Mouse (Mus musculus): ENCODE results near the gene C1d.

- no peak for TF ChIP-seq NELFE (IDR thresholded peaks at IDR 0.05; ENCODE audit: low read depth, low read length)
- no peak for TF ChIP-seq EP300 (IDR thresholded peaks at IDR 0.05; ENCODE audit: low read depth in 1 of 2, low read length in 2 of 2)
- TF ChIP-seq CTCF (IDR thresholded peaks at IDR 0.05 in 2 of 3, conservative IDR thresholded peaks at IDR 0.05 in 1 of 3; ENCODE audit: control insufficient read depth in 1 of 3, insufficient read depth in 1 of 3, low read depth in 2 of 3, low read length in 3 of 3, poor library complexity in 1 of 3, severe bottlenecking in 1 of 3) = no peak
These were observed 36.3 kb upstream of the C1d start for GRCm38 (mm10) chr11:17221126-17221525.
